Mouse (Mus musculus): ENCODE results near the gene Stard3nl. TPM values are rescaled to one million over a fixed set of nuclear protein-coding genes. Genes with fewer than 3 reads are reported as not detected.

The Stard3nl gene
- total RNA-seq (2021), result 10 to 100 TPM; 11.8 to 15.2 TPM
- long read RNA-seq, experiment 1, transcript Stard3nl-201 (9 exons, 1,327 nt), result major isoform, 14 of 19 reads
- long read RNA-seq, experiment 1, partial matches to known transcripts, result 1 of 19 reads
- long read RNA-seq, experiment 1, other reads (novel, unspliced or antisense), result 3 of 19 reads
- long read RNA-seq, experiment 2, transcript Stard3nl-201 (9 exons, 1,327 nt), result major isoform, 14 of 17 reads
- long read RNA-seq, experiment 2, partial matches to known transcripts, result 0 of 17 reads
- long read RNA-seq, experiment 2, other reads (novel, unspliced or antisense), result 2 of 17 reads

- peak; percentile 97 for DNase-seq
Observed at GRCm38 (mm10) chr13:19395688-19396354, at the start of gene Stard3nl. Stard3nl (minus strand) TSS chr13:19395795.

- no peak for DNase-seq
Observed at GRCm38 (mm10) chr13:19438040-19438439, 42.4 kb upstream of the Stard3nl start.

DNA sequence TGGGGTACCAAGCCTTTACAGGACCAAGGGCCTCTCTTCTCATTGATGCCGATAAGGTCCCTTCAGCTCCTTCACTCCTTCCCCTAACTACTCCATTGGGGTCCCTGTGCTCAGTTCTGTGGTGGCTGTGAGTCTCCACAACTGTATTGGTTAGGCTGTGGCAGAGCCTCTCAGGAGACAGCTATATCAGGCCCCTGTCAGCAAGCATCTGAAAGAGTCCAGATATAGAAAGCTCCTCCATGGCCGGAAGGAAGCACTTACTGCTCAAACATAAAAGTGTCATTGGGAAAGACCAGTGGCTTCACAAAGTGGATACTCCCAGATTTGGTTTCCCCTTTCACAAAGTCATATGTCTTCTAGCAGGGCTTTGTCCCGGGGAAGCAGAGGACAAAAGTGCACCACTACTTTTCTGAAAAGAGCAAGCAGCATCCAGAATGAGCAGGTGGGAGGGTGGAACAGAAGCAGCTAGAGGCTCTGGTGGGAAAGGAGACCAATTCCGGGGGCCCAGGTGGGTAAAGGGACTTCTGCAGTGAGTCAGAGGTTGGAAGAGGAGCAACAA is 34.3 kb upstream of the Stard3nl start:
- DNase-seq, result no peak

DNA sequence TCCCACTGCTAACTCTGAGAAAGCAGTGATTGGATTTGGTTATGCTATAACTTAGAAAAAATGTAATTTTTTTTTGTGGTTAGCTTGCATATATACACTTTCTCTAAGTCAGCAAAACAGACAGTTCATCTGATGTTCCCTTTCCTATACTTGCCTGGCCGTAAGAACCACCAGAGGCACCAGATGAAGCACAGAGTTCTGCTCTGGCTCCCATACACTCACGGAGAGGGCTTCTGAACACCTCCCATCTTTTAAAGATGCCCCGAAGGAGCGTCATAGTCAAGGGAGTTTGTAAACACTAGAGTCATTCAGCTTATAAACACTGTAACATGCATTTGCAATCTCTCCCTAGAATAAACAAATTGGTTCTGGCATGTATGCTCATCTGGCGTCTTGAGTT is 32.5 kb upstream of the Stard3nl start:
- no peak for DNase-seq

DNA sequence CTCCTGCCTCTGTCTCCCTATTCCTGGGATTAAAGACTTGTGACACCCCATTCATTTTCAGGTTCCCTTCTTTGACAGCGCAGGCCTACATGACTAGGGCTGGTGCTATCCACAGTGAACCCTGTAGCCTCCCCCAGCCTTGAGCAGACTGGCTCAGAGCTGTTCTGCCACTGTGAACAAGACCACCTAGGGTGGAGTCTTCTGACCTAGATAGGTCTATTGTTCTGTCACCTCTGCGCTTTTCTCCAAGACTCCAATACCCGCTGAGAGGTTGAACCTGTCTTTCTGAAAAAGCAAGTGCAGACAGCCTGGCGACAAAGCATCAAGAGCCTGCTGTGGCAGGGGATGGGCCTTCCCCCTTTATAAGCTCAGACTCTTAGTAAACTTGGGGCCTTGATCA is 29.0 kb upstream of the Stard3nl start:
- no peak for DNase-seq

DNA sequence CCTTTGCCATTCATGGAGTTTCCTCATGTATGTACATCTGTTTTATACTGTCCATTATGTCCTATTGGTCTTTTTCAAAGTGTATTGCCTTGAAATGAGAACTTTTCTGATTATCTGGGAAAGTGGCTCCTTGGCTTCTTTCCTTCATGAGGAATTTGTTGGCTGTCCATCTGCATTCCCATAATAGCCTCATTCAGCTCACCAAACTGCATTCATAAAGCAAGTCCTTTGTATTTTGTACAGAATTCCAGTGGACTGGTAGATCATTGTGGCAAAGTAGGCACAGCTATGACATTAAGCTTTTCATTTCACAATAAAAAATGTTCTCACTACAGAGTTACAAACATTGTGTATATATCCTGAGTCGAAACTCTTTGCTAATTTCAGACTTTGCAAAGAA is 26.9 kb upstream of the Stard3nl start:
- no peak for DNase-seq

GRCm38 (mm10) chr13:19417885-19418521 is 22.4 kb upstream of the Stard3nl start:
- no peak for DNase-seq

DNA sequence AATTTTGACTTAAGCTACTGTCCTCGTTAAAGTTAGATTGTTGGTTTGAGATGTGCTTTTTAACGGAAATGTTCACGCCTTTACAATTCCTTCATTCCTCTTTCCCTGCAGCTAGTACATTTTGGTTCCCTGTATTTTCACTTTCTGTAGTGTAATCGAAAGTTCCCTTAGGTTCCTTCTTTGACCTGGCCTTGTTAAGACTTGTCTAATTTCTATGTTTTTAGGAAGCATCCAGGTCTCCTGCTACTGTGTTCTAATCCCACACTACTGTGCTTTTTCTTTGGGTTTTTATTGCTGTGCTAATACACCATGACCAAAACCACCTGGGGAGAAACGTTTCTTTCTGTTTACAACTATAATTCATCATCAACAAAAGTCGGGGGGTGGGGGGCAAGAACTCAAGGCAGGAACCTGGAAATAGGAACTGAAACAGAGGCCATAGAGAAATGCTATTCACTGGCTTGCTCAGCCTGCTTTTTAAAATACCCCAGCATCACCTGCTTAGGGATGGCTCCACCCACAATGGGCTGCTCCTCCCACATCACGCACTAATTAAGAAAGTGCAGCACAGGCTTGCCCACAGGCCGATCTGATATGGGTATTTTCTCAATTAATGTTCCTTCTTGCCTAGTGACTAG is 20.4 kb upstream of the Stard3nl start:
- no peak for DNase-seq

DNA sequence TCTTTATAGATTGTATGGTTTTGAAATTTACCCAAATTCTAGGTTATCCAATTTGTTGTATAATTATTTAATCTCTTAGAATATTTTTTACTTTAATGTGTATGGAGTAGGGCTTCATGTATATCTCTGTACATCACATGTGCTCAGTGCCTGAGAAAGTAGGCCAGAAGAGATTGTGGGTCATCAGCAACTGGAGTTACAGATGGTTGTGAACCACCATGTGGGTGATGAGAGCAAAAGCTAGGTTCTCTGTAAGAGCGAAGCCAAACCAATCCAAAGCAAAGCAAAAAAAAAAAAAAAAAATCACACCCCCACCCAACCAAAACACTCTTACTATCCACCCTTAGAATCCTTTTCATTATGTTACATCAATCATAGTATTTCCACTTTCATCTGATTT is 19.7 kb upstream of the Stard3nl start:
- DNase-seq, result no peak

- DNase-seq, result no peak
Observed at GRCm38 (mm10) chr13:19412334-19412939, 16.8 kb upstream of the Stard3nl start.

DNA sequence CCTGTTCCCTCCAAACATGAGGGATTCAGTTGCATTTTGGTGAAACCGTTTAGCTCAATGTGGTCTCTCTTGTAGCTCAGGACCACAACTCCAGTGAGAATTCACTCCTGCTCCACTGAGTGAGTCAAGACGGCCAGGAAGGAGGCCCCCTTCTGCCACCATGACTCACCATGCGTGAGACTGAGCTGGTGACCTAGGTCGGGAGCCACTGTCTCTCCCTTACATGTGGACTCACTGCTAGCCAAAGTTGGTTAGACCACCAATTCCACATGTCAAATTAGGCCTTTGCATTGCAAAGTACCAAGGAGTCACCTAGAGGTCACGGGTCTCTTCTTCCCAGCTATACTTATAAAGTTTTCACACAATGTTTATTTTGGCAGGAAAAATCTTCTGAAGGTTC is 16.3 kb upstream of the Stard3nl start:
- DNase-seq, result no peak

- no peak for DNase-seq
Observed at GRCm38 (mm10) chr13:19410694-19411093, 15.1 kb upstream of the Stard3nl start.

DNA sequence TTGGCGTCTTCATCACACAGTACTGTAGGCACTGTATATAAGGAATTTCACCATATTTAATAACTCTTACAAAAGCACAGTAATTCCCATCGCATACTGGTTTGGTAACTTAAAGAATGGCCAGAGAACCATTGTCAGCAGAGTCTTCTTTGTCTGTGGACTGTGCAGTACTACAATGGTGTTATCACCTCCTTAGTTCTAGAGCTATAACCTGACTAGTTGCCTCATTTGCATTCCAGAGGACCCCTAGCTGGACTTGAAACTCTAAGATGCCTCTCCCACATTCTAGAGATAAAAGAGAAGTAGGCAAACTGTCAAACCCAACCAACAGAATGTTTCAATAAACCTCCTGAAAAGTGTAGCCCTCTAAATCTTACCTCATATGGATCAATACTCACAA is 12.4 kb upstream of the Stard3nl start:
- DNase-seq, result no peak

GRCm38 (mm10) chr13:19404623-19405022 is 9.0 kb upstream of the Stard3nl start:
- DNase-seq, result no peak

- no peak for DNase-seq
Observed at GRCm38 (mm10) chr13:19394798-19395687, 552 bp downstream of the Stard3nl start.

DNA sequence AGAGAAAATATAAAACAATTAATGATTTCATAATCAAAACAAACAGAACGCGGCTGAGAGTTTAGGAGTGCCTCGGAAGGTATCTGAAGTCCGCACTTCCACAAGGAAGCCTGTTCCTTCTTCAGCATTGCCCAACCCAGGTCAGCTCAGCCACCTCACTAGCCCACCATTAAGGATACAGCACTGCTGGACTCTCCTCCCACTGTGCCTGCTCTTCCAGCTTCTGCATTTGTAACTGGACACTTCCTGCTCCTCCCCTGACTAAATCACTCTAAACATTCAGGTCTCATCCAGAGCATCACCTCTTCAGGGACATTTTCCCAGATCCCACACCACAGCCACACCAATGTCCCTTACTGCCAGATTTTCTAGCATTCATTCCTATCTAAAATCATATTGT is 1.4 kb downstream of the Stard3nl start:
- no peak for DNase-seq

DNA sequence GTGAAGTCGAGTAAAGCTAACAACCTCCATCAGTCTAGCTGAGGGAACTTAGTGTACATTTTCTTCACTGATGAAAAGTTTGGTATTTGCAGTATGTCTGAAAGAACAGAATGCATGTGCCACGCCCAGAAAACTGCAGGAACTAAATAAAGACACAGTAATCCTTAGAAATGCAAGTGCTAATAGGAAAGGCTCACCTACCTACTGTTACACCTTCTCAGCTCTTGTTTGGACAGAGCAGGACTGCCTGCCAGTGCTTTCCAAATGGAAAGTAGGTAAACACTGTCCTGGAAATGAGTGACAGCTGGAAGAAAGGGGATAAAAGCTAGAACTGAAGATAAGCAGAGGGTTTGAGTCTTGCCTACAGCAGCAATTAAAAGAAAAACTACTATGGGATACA is 1.9 kb downstream of the Stard3nl start:
- DNase-seq, result no peak

- no peak for DNase-seq
Observed at GRCm38 (mm10) chr13:19391608-19392007, 4.0 kb downstream of the Stard3nl start.

- DNase-seq, result no peak
Observed at GRCm38 (mm10) chr13:19390296-19390695, 5.3 kb downstream of the Stard3nl start.

DNA sequence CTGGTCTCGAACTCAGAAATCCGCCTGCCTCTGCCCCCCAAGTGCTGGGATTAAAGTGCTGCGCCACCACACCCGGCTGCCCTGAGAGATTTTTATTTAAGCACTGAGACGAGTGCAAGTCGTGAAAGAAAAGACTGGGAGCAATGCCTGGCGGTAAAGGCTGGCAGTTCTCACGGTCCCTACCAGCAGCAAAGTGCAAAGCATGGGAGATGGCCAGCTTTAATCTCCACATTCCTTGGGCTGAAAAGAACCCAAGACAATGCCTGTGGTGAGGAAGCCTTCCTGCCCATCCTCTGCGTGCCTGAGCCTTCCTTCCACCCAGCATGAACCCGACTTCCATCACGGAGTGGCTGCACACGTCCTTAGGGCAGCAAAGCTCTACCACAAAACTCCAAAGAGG is 5.7 kb downstream of the Stard3nl start:
- no peak for DNase-seq

GRCm38 (mm10) chr13:19389434-19389833 is 6.2 kb downstream of the Stard3nl start:
- DNase-seq, result no peak
